Mouse (Mus musculus) yolk sac, embryonic 10.5 days (tissue): ENCODE data around the gene Gm6509.
"Not testable (repeated sequence)": the region's sequence is repeated elsewhere in the genome, so short reads cannot be mapped to it uniquely, and the experiment has no call there.

Experiments used
- DNase-seq: peaks from one replicate; pipeline ENCODE4 v3.0.0-alpha.2; 2017; ENCODE audit warnings: low spot score

Gm6509 gene

DNA sequence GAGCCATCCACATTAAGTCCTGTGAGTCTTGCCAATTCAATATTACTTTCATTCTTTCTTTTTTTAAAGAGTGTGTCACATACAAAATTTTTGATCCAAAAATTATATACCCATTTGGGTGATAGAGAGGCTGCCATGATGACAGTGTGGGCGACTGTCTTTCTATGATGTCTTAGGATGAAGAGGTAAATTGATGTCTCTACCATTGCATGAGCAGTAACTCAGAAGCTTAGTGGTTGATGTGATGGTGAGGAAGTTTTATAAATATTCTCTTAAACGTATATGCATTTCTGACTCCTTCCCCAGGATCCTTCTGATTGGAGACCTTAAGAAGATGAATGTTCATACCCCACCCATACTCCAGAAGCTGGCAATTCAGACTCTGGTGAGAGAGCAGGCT is at the start of gene Gm6509:
Gene Gm6509 (plus strand): TSS at position 301 of the 400 bp plus-strand sequence.
- not testable (repeated sequence) for DNase-seq

DNA sequence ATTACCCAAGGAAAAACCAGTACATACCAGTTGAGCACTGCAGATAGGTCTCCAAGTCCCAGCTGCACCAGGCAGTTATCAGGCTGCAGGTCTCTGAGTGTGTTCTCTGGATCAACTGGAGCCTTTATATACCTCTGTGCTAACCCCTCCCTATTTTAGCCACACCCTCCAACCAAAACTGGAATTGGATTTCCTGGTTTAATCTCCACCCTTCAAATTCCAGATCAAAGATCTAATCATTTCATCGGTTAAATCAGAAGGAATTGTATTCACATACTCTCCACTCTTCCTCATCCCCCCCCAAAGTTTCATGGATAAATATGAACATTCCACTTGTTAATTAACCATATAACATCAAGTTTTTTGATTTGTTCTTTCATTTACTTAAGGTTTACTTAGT is 7.5 kb upstream of the Gm6509 start, which contains the start of gene Gm3147:
Gene Gm3147 (minus strand): TSS at position 101 of the 400 bp plus-strand sequence.
- not testable (repeated sequence) for DNase-seq

DNA sequence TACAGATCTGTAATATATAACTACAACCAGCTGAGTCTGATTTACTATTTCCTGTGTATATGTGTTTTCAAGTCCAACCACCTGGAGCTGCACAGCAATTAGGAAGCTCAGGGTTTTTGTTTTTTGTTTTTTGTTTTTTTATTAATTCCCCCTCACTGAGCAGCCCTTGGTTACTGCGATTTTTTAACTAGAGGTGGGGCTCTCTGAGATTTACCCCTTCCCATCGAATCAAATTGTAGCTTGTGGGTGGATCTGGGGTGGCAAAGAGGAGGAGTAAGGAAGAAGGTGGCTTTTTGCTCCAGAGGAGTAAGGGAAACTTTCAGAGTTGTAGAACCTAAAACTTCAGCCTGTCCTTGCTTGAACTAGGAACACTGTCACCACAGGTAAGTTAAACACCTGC is 24.3 kb downstream of the Gm6509 start, which contains the start of gene Gm6205:
Gene Gm6205 (plus strand): TSS at position 301 of the 400 bp plus-strand sequence.
- not testable (repeated sequence) for DNase-seq
